Mouse (Mus musculus): ENCODE measurements around the gene Entpd3.

The Entpd3 gene

GRCm38 (mm10) chr9:120586546-120586945 lies 46.9 kb downstream of the Entpd3 start:
- ChIA-PET CTCF (interaction anchor here (0.5 to 1.8 kb wide), 21 partner anchors 9 to 1030 kb away, joined by 3 to 34 read pairs (median 5); partner anchors contain the start of gene Rpl14 (in 1 of the 4)), POLR2A (interaction anchor here in 3 of 4 experiments (0.6 to 1.3 kb wide), 7 partner anchors 11 to 363 kb away, joined by 3 to 10 read pairs (median 4); partner anchors contain the start of gene Rpl14 (in 1 of the 3))

DNA sequence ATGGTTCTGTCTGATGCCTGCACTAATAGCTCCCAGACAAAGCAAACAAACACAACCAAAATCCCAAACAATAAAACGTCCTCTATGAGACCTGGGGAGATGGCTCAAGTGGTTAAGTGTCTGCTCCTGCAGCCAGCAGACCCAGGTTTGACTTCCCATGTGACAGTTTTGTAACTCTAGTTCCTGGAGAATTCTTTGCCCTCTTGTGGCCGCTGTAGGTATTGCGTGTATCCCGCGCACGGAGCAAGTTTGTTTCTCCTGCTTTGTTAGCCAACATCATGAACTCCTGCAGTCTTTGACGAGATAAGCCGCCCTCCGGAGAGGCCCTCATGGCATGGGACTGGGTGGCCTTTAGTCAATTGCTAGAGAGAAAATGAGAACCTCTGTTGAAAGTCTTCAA lies 51.9 kb downstream of the Entpd3 start:
- POLR2A ChIA-PET, result interaction anchor here in 2 of 4 experiments (1.1 to 3.7 kb wide), 4 partner anchors 9 to 462 kb away, joined by 3 to 11 read pairs (median 6); no protein-coding TSS in a partner anchor
- CTCF ChIA-PET, result interaction anchor here (0.5 to 3.8 kb wide), 15 partner anchors 9 to 392 kb away, joined by 3 to 44 read pairs (median 4); no protein-coding TSS in a partner anchor

DNA sequence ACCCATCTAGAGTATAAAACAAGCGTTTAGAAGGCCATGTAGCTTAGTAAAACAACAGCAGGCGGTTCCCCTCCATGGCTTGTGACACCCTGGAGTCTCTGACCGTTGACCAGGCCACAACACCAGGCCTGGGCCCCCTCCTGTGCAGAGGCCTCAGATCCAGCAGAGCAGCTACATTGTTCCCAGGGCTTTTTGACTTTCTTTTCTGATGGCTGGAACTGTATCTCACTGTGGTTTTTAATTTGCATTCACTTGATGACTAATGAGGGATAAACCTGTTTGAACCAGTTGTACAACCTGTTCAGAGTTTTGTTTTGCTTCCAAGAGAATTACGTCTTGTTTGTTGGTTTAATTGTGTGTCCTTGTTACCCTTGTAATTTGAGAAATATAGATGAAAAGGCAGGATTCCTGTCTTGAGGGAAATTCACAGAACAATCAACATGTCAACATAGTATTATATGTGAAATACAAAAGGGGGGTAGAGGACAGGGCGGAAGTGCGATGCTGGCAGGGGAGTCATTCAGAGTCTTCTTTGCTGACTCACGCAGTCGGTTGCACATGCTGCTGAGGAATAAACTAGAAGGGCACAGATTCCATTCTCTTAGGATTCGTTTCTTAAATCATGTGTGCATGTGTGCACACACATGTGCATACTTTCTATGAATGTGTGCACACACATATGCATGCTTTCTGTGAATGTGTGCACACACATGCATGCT lies 53.9 kb downstream of the Entpd3 start:
- CTCF ChIA-PET, result interaction anchor here (0.6 to 3.8 kb wide), 14 partner anchors 9 to 927 kb away, joined by 3 to 44 read pairs (median 4); no protein-coding TSS in a partner anchor
- POLR2A ChIA-PET, result interaction anchor here in 3 of 4 experiments (0.7 to 3.7 kb wide), 11 partner anchors 10 to 339 kb away, joined by 3 to 12 read pairs (median 4); partner anchors contain the start of gene Rpl14 (in 1 of the 3)

DNA sequence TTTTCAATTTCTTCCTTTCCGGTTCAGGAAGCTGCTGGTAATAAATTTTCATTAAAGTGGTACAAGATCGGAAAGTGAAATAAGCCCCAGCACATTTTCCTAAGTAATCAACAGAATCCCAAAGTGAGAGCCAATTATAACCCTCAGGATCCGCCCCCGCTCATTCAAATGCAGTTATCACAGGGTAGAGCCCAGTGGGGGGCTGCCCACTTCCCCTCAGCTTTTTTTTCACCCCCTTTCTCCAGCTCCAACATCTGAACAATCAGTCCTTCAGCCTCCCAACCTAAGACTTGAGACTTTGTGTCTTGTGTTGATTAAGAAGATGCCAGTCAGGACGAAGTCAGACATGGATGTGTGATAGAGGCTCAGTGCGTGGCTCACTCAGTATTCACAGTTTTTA lies 55.2 kb downstream of the Entpd3 start:
- ChIA-PET POLR2A (interaction anchor here in 3 of 4 experiments (0.6 to 2.4 kb wide), 6 partner anchors 12 to 447 kb away, joined by 3 to 13 read pairs (median 5); partner anchors contain the start of gene Rpl14 (in 2 of the 3)), CTCF (interaction anchor here (0.6 to 2.3 kb wide), 10 partner anchors 8 to 1333 kb away, joined by 3 to 9 read pairs (median 5); no protein-coding TSS in a partner anchor)

GRCm38 (mm10) chr9:120595306-120595705 lies 55.7 kb downstream of the Entpd3 start:
- ChIA-PET CTCF (interaction anchor here in 3 of 4 experiments (0.7 to 2.3 kb wide), 7 partner anchors 9 to 620 kb away, joined by 3 to 9 read pairs (median 5); no protein-coding TSS in a partner anchor), POLR2A (interaction anchor here in 3 of 4 experiments (0.6 to 2.4 kb wide), 7 partner anchors 13 to 620 kb away, joined by 3 to 13 read pairs (median 5); partner anchors contain the start of gene Rpl14 (in 2 of the 3))

DNA sequence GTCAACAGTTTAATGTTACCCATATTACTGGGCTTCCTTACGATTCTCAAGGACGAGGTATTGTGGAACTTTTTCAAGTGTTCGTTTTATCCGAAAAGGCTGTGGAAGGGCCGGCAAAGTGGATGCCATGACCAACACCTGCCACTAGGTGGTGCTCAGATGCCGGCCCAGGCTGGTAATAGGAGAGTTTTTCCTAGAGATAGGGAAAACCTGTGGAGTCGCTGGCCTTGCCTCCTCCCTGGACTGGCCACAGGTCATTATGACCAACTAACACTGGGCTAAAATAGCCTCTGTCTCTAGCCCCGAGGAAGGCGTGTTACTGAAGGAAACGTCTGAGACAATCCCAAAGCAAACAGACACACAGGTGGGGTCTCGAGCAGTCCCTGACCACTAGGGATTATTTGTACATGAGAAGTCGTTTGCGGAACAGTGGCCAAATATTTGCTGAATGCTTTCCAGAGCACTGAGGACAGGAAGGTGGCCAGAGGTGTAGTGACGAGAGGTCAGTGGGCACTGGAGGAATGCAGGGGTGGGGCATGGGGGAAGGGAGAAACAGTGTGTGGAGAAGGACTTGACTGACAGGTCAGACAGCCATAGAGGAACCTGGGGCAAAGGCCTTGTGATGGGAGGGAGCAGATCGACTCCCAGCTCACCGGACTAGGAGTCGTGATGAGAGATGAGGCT lies 62.0 kb downstream of the Entpd3 start:
- ChIA-PET POLR2A (interaction anchor here in 2 of 4 experiments (1.0 to 1.2 kb wide), 3 partner anchors 74 to 332 kb away, joined by 3 to 4 read pairs (median 3); no protein-coding TSS in a partner anchor), CTCF (interaction anchor here in 2 of 4 experiments (0.6 to 2.2 kb wide), 6 partner anchors 8 to 217 kb away, joined by 3 to 8 read pairs (median 4); no protein-coding TSS in a partner anchor)

DNA sequence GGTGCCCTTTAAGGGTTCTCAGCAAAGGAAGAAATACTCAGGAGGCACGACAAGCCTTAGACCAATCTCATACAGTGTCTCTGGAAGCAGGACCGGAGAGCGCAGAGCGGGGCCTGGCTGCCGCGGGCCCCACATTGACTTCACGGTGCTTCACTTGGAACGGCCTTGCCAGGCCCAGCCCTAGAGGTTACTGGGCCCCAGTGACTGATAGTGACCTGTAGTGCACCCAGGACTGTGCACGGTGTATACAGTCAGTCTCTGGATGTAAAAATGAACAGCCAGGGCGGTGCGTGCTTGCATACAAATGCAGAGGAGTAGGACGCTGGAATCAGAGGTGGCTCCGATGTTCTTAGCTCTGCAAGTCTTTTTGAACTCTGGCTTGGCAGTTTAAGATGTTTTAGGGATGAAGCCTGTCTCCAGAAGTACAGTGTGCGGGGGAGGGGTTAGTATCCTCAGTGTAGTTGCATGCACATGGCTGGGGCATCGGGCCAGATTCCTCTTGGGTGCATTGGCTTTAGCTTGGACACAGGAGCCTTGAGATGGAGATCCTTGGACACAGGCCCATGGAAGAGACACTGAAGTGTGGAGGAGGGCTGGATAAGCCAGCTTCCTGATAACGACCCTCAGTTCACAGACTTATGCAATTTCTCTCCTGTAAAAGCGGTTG lies 62.7 kb downstream of the Entpd3 start:
- POLR2A ChIA-PET, result interaction anchor here in 3 of 4 experiments (1.0 to 2.9 kb wide), 7 partner anchors 71 to 331 kb away, joined by 3 to 10 read pairs (median 5); no protein-coding TSS in a partner anchor
- CTCF ChIA-PET, result interaction anchor here (0.6 to 2.3 kb wide), 19 partner anchors 8 to 616 kb away, joined by 3 to 12 read pairs (median 4); no protein-coding TSS in a partner anchor

GRCm38 (mm10) chr9:120602839-120603511 lies 63.4 kb downstream of the Entpd3 start:
- ChIA-PET POLR2A (interaction anchor here in 3 of 4 experiments (0.6 to 2.9 kb wide), 18 partner anchors 10 to 330 kb away, joined by 3 to 10 read pairs (median 4); partner anchors contain the start of gene Rpl14 (in 1 of the 3)), CTCF (interaction anchor here (0.5 to 2.3 kb wide), 36 partner anchors 10 to 810 kb away, joined by 3 to 12 read pairs (median 4); no protein-coding TSS in a partner anchor)

DNA sequence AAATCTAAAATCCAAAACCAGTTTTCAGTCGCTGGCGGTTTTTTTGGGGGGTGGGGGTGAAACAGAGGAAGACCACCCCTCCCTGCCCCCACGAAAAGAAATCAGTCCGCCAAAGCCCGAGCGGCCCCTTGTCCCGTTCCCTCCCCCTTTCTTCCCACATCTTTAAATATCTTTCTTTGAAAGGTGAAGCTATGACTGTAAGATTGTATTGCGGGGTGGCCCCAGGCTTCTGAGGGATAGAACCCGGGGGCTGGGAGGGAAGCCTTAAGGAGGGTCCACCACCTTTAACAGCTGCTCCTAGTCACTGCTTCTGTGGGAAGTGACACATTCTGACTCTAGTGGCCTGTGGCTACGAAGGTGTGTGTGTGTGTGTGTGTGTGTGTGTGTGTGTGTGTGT lies 63.9 kb downstream of the Entpd3 start:
- ChIA-PET CTCF (interaction anchor here (0.5 to 2.3 kb wide), 41 partner anchors 9 to 1079 kb away, joined by 3 to 12 read pairs (median 3); no protein-coding TSS in a partner anchor), POLR2A (interaction anchor here in 3 of 4 experiments (0.6 to 2.9 kb wide), 19 partner anchors 9 to 331 kb away, joined by 3 to 10 read pairs (median 4); partner anchors contain the start of gene Rpl14 (in 1 of the 3))

GRCm38 (mm10) chr9:120603956-120604355 lies 64.3 kb downstream of the Entpd3 start:
- CTCF ChIA-PET, result interaction anchor here (0.6 to 2.3 kb wide), 30 partner anchors 9 to 1080 kb away, joined by 3 to 12 read pairs (median 4); no protein-coding TSS in a partner anchor
- POLR2A ChIA-PET, result interaction anchor here in 2 of 4 experiments (0.6 to 2.9 kb wide), 14 partner anchors 9 to 330 kb away, joined by 3 to 10 read pairs (median 4); partner anchors contain the start of gene Rpl14 (in 1 of the 2)

DNA sequence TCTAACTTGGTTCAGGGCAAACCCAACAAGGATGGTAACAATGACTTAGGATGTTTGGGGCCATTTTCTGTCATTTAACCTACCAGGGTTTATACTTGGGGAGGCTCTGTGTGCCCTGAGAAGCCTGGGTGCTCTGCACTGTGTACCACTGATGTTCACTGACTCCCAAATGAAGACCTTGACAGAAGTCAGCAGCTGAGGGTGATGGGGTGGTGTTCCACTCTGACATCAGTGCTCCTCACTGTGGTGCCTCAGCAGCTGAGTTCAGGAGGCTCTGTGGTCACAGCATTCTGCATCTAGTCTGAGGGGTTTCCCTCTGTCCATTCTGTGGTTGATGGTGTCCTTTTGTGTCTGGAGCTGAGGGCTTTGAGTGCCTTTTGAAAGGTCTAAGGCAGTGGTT lies 71.4 kb downstream of the Entpd3 start:
- CTCF ChIA-PET, result no interaction called here

GRCm38 (mm10) chr9:120614059-120614458 lies 74.4 kb downstream of the Entpd3 start:
- CTCF ChIA-PET, result no interaction called here
- POLR2A ChIA-PET, result interaction anchor here in 1 of 4 experiments (0.8 kb wide), 1 partner anchor 60 kb away, joined by 3 read pairs; no protein-coding TSS in a partner anchor

More for the DNA sequence above, 71.4 kb downstream of the Entpd3 start:
- POLR2A ChIA-PET, result interaction anchor here in 1 of 4 experiments (0.8 kb wide), 1 partner anchor 477 kb away, joined by 3 read pairs; no protein-coding TSS in a partner anchor

Measured in embryonic stem cell, embryonic (primary cell).